Mouse (Mus musculus) testis, adult 2 months (tissue): Measurements from ENCODE around the gene Nyap2.

Experiments
- CTCF ChIP-seq: fragments of 200-500 bp; IDR thresholded peaks from 2 replicates; pipeline ENCODE4 v1.5.1; 2012; ENCODE audit warnings: low read depth, mild to moderate bottlenecking, inconsistent platforms, low read length, moderate library complexity; ENCODE audit not compliant: control insufficient read depth, insufficient read depth, insufficient replicate concordance
- POLR2A ChIP-seq: fragments of 200-500 bp; IDR thresholded peaks from 2 replicates; pipeline ENCODE4 v1.6.1; 2012; ENCODE audit warnings: low read depth, mild to moderate bottlenecking, inconsistent platforms, low read length, moderate library complexity; ENCODE audit not compliant: control insufficient read depth

- TF ChIP-seq CTCF (no peak), POLR2A (no peak)
Observed at GRCm38 (mm10) chr1:81266441-81266840, 189.7 kb downstream of the Nyap2 start.
